Mouse (Mus musculus) right cerebral cortex, postnatal 14 days (tissue): Measurements from ENCODE around the gene Trpm8.

Experiments
- DNase-seq: peaks from one replicate; pipeline ENCODE4 v3.0.0; 2022

The Trpm8 gene

GRCm38 (mm10) chr1:88267489-88267888 is 10.0 kb upstream of the Trpm8 start:
- DNase-seq = no peak

GRCm38 (mm10) chr1:88268070-88268469 is 9.4 kb upstream of the Trpm8 start:
- DNase-seq = no peak

GRCm38 (mm10) chr1:88269539-88270309 is 7.7 kb upstream of the Trpm8 start:
- no peak for DNase-seq

GRCm38 (mm10) chr1:88272851-88273250 is 4.6 kb upstream of the Trpm8 start:
- no peak for DNase-seq

GRCm38 (mm10) chr1:88273326-88273725 is 4.1 kb upstream of the Trpm8 start:
- DNase-seq = no peak

- DNase-seq = no peak
Observed at GRCm38 (mm10) chr1:88273832-88274231, 3.6 kb upstream of the Trpm8 start.

- DNase-seq = no peak
Observed at GRCm38 (mm10) chr1:88274371-88275077, 2.9 kb upstream of the Trpm8 start.

- DNase-seq = no peak
Observed at GRCm38 (mm10) chr1:88275078-88275680, 2.3 kb upstream of the Trpm8 start.

GRCm38 (mm10) chr1:88275698-88276523 is 1.6 kb upstream of the Trpm8 start:
- DNase-seq = no peak

GRCm38 (mm10) chr1:88276524-88277097 is 850 bp upstream of the Trpm8 start:
- no peak for DNase-seq

GRCm38 (mm10) chr1:88277818-88278511 is 504 bp downstream of the Trpm8 start:
- no peak for DNase-seq

- DNase-seq = no peak
Observed at GRCm38 (mm10) chr1:88279111-88280005, 1.9 kb downstream of the Trpm8 start.

- no peak for DNase-seq
Observed at GRCm38 (mm10) chr1:88280006-88280690, 2.7 kb downstream of the Trpm8 start.

GRCm38 (mm10) chr1:88282301-88282700 is 4.8 kb downstream of the Trpm8 start:
- DNase-seq = no peak

GRCm38 (mm10) chr1:88283376-88284227 is 6.1 kb downstream of the Trpm8 start:
- no peak for DNase-seq

- no peak for DNase-seq
Observed at GRCm38 (mm10) chr1:88284228-88284945, 6.9 kb downstream of the Trpm8 start.

- no peak for DNase-seq
Observed at GRCm38 (mm10) chr1:88284946-88285320, 7.5 kb downstream of the Trpm8 start.

GRCm38 (mm10) chr1:88285652-88286051 is 8.2 kb downstream of the Trpm8 start:
- DNase-seq = no peak
